Mouse (Mus musculus) intestine, postnatal 0 days (tissue): ENCODE results near the gene Pycard. TPM values are rescaled to one million over a fixed set of nuclear protein-coding genes. Genes with fewer than 3 reads are reported as not detected.
"Not testable (repeated sequence)": the region's sequence is repeated elsewhere in the genome, so short reads cannot be mapped to it uniquely, and the experiment has no call there.

Experiments used
- ATAC-seq: fragments of 200-750 bp; cut with Nextera tagmentation; 2 replicates; pipeline ENCODE4 v1.8.0; 2017; ENCODE audit warnings: mild to moderate bottlenecking, moderate TSS enrichment, moderate library complexity
- H3K27ac ChIP-seq: fragments of 300-500 bp; sonication (generic); 2 replicates; pipeline ENCODE4 v1.5.1; 2014; ENCODE audit warnings: mild to moderate bottlenecking, low read depth, low read length, moderate library complexity
- H3K27me3 ChIP-seq: fragments of 300-500 bp; sonication (generic); replicated peaks from 2 replicates; pipeline ENCODE4 v1.6.1; 2014; ENCODE audit warnings: low read length, mixed read lengths; ENCODE audit not compliant: control insufficient read depth, insufficient read depth
- H3K36me3 ChIP-seq: fragments of 300-500 bp; sonication (generic); 2 replicates; pipeline ENCODE4 v1.6.1; 2014; ENCODE audit warnings: mild to moderate bottlenecking, moderate library complexity; ENCODE audit not compliant: control insufficient read depth, insufficient read depth
- H3K4me1 ChIP-seq: fragments of 300-500 bp; sonication (generic); replicated peaks from 2 replicates; pipeline ENCODE4 v1.6.1; 2014; ENCODE audit warnings: antibody characterized with exemption, low read length, mixed read lengths; ENCODE audit not compliant: control insufficient read depth, insufficient read depth
- H3K4me2 ChIP-seq: fragments of 300-500 bp; sonication (generic); replicated peaks from 2 replicates; pipeline ENCODE4 v1.6.1; 2014; ENCODE audit warnings: low read depth, mild to moderate bottlenecking, moderate library complexity
- H3K4me3 ChIP-seq: fragments of 300-500 bp; sonication (generic); 2 replicates; pipeline ENCODE4 v1.5.1; 2014; ENCODE audit warnings: low read depth, low read length
- H3K9ac ChIP-seq: fragments of 300-500 bp; sonication (generic); 2 replicates; pipeline ENCODE4 v1.6.1; 2014; ENCODE audit warnings: mild to moderate bottlenecking, low read depth, low read length
- H3K9me3 ChIP-seq: fragments of 300-500 bp; sonication (generic); 2 replicates; pipeline ENCODE4 v1.6.1; 2016; ENCODE audit warnings: mixed run types; ENCODE audit not compliant: control insufficient read depth
- CTCF ChIP-seq: sonication (generic); IDR thresholded peaks from 2 replicates; pipeline ENCODE4 v1.5.1; 2016; ENCODE audit warnings: low read depth, mild to moderate bottlenecking, control low read depth, antibody characterized with exemption, moderate library complexity
- WGBS: fragments of 180-500 bp; shearing (Covaris S2); extraction: QIAGEN DNeasy Blood & Tissue Kit; methylation state at CpG from one replicate; pipeline ENCODE4 v1.1.7; 2014; 5-methylcytosine and 5-hydroxymethylcytosine counted together
- polyA plus RNA-seq: library from polyadenylated mRNA; unstranded; fragments of >200 nt; fragmentation: Nextera tagmentation; extraction: Ambion mirVana; gene quantifications from 2 replicates; pipeline ENCODE4 v1.2.1, GENCODE M21; 2015

The Pycard gene
- 537 and 545 TPM in 2 replicates for polyA plus RNA-seq

DNA sequence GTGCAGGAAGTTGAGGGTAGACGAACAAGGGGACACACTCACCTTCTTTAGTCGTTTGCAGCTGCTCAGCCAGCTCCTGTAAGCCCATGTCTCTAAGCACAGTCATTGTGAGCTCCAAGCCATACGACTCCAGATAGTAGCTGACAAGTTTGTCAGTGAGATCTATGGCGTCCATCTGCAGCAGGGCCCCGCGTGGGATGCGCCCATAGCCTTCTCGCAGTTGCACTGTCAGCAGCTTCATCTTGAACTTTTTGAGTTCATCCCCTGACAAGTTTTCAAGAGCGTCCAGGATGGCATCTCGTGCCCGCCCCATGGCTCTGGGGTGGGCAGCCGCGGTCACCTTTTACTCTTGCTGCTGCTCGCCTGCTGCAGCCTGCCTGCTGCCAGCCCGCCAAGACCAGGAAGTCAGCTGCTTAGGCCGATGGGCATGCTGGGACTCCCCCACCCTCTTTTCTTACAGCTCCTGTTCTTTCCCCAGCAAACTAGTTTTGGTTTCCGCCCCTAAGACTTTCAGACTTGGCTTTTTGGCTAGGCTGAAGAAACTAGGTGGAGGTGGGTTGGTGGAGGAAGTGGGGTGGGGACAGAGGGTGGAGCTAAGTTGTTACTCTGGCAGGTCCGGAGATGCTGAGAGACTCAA, at the start of gene Pycard:
TSS of gene Pycard (minus strand) at position 527 of the 637 bp plus-strand sequence.
- Histone ChIP-seq H3K36me3 (peaks cover 18% of the 10 kb centered on the region), H3K4me1 (no peaks in the 10 kb centered on the region), H3K4me3 (peak within 1 kb of the TSS; percentile 31), H3K4me2 (peak within 1 kb of the TSS; percentile 59), H3K27me3 (no peaks in the 10 kb centered on the region), H3K9me3 (no peaks in the 10 kb centered on the region), H3K27ac (peak within 1 kb of the TSS; percentile 87), H3K9ac (peak within 1 kb of the TSS; percentile 42)
- ATAC-seq, result peak; percentile 69
- 4% methylated on average over 18 of the region's 18 CpGs for WGBS
- TF ChIP-seq CTCF, result no peak

DNA sequence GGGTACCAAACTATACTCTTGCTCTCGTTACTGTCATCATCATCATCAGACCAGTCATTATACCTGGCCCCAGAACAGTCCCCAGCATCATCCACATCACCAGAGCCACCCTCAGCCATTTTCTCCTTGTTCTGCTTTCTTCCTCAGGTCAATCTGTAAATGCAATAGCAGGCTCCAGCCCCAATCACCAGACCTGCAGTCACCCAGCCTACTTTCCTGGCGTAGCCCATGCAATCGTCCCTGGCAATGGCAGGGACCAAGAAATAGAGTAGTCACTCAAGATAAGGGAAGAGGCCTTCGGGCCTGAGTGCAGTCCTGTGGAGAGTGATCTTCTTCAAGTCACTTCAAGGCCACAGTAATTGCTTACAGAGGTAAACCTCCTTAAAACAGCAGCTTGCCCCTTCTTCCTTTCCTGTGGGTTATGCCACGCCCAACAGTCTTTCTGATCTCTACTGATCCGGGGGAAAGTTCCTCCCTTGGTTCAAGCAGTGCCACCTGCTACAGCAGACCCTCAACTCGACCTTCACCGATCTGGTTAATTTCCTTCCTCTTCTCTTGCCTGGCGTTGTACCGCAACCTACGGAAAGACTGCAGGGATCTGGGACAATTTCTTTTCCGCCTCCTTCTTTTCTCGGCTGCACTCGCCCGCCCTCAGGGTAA, 48.6 kb upstream of the Pycard start:
- H3K27ac ChIP-seq, H3K9me3 ChIP-seq, H3K4me1 ChIP-seq, H3K9ac ChIP-seq, H3K4me3 ChIP-seq, H3K36me3 ChIP-seq, H3K4me2 ChIP-seq, ATAC-seq, H3K27me3 ChIP-seq: not testable (repeated sequence)
- 70% methylated on average over 15 of the region's 15 CpGs for WGBS

DNA sequence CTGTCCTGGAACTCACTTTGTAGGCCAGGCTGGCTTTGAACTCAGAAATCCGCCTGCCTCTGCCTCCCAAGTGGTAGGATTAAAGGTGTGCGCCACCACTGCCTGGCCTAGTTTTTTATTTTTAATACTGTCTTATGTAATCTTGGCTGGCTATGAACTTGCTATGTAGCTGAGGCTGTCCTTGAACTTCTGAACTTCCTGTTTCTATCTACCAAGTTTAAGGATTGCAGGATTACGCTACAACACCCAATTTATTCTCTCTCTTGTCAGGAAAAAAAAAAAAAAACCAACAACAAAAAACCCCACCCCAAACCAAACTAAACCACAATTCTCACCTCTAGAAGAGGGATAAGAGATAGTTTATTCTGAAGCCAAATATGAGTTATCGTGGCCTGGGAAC, 39.9 kb upstream of the Pycard start:
- H3K9me3 ChIP-seq, result no peaks in the 10 kb centered on the region
- ATAC-seq, result no peak
- no peak overlapping the region for H3K9ac ChIP-seq
- no peak overlapping the region for H3K4me3 ChIP-seq
- H3K36me3 ChIP-seq, result no peaks in the 10 kb centered on the region
- H3K4me2 ChIP-seq, result no peak overlapping the region
- 72% methylated on average over 4 of the region's 4 CpGs for WGBS
- H3K4me1 ChIP-seq, result no peaks in the 10 kb centered on the region
- peak overlapping the region; percentile 63 for H3K27ac ChIP-seq
- no peak for TF ChIP-seq CTCF
- H3K27me3 ChIP-seq, result no peaks in the 10 kb centered on the region

DNA sequence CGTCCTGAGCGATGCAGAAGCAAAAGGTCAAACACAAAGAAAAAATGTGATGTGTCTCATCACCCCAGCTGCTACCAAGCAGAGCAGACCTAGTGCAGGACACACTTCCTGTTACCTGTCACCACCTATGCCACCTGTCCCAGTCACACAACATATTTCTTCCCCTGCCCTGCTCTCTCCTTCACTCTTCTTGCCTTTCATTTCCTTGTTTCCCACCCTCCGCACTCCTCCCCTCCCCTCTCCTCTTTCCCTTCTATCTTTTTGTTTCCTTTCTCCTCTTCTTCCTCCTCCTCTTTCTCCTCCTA, 39.3 kb upstream of the Pycard start:
- H3K4me1 ChIP-seq, result no peaks in the 10 kb centered on the region
- no peaks in the 10 kb centered on the region for H3K9me3 ChIP-seq
- peak overlapping the region; percentile 63 for H3K27ac ChIP-seq
- H3K4me3 ChIP-seq, result no peak overlapping the region
- no peaks in the 10 kb centered on the region for H3K27me3 ChIP-seq
- no peaks in the 10 kb centered on the region for H3K36me3 ChIP-seq
- TF ChIP-seq CTCF, result no peak
- WGBS, result 42% methylated on average over 3 of the region's 3 CpGs
- H3K9ac ChIP-seq, result no peak overlapping the region
- peak overlapping the region; percentile 44; the same call in 1 of the 2 replicates for H3K4me2 ChIP-seq
- peak; percentile 61 for ATAC-seq

DNA sequence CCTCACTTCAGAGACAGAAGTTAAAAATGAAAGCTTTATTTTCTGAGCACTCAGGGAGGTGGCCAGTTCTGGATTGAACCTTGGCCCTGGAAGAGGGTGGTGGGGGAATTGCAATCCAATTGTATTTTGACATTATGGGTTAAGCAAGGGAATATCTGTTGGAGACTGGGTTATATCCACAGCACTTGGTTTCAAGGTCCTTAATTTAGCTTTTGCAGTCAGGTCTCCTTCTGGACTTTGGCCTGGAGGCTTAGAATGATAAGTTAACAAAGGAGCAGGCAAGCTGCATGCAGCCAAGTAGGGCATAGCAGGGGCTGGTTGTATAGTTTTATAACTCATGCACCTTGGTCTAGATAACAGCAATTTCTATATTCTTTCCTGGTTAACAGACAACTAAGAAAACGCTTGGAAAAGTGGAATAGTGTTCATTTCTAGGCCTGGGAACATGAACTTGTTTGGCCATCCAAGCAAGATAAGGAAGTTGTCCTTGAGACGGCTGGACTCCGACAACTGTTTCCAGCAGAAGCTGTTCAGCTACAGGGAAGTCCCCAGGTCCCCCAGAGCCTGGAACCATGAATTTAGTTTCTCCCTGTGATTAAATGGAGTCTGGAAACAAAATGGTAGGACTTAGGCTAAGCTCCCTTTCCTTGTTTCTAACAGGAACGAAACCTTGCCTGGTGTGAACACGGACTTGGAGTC, 38.8 kb upstream of the Pycard start:
- no peak for TF ChIP-seq CTCF
- peak; percentile 93 for ATAC-seq
- no peaks in the 10 kb centered on the region for H3K9me3 ChIP-seq
- H3K27ac ChIP-seq, result peak overlapping the region; percentile 93
- no peaks in the 10 kb centered on the region for H3K4me1 ChIP-seq
- peak overlapping the region; percentile 31; the same call in 1 of the 2 replicates for H3K9ac ChIP-seq
- H3K4me3 ChIP-seq, result no peak overlapping the region
- WGBS, result 39% methylated on average over 5 of the region's 5 CpGs
- H3K4me2 ChIP-seq, result peak overlapping the region; percentile 44
- H3K27me3 ChIP-seq, result no peaks in the 10 kb centered on the region
- no peaks in the 10 kb centered on the region for H3K36me3 ChIP-seq

DNA sequence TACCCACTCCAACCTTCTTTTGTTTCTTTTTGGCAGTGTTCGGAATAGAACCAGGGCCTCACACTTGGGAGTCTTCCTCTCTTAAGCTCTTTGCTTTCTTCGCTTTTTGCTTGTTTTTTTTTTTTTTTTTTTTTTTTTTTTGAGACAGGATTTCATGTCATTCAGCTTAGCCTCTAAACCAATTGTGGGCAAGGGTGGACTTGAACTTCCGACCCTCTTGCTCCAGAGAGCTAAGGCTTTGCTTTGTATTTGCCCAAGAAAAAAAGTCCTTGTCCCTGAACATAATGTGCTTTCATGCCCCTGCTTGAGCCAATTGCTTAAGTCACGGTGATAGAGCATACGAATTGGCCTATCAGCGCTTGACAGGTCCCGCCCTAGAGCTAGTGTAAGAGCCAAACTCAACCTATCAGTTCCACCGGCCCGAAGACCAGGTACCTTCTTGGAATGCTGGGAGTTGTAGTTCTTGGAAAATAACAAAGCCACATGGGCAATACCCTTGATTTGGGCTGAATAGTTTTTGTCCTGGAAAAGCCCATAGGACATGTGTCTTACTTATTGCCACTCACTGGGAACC, 37.8 kb upstream of the Pycard start:
- 30% methylated on average over 9 of the region's 9 CpGs for WGBS
- H3K36me3 ChIP-seq, result no peaks in the 10 kb centered on the region
- TF ChIP-seq CTCF, result no peak
- no peaks in the 10 kb centered on the region for H3K27me3 ChIP-seq
- H3K4me1 ChIP-seq, result no peaks in the 10 kb centered on the region
- no peak overlapping the region for H3K4me3 ChIP-seq
- no peaks in the 10 kb centered on the region for H3K9me3 ChIP-seq
- peak overlapping the region; percentile 93 for H3K27ac ChIP-seq
- H3K4me2 ChIP-seq, result peak overlapping the region; percentile 44
- no peak overlapping the region; the same call in 1 of the 2 replicates for H3K9ac ChIP-seq
- peak; percentile 75 for ATAC-seq
